Mouse (Mus musculus) limb, embryonic 12.5 days (tissue): ENCODE measurements at regions not wholly inside any gene's neighbourhood (a gene's known extent, or its start where the extent isn't known, plus 50 kb on each side); places are given as distances from the start of the nearest gene placed in this dataset.
"Not testable (repeated sequence)": the region's sequence is repeated elsewhere in the genome, so short reads cannot be mapped to it uniquely, and the experiment has no call there.

ENCODE experiments used
- ATAC-seq: fragments of 200-750 bp; cut with Nextera tagmentation; 2 replicates; pipeline ENCODE4 v1.8.0; 2017; ENCODE audit warnings: low read depth, moderate TSS enrichment; ENCODE audit not compliant: insufficient number of reproducible peaks, insufficient read depth, low FRiP score, low TSS enrichment
- H3K27ac ChIP-seq: fragments of 300-500 bp; sonication (generic); 2 replicates; pipeline ENCODE4 v1.5.1; 2016; ENCODE audit warnings: mild to moderate bottlenecking, moderate library complexity
- H3K27me3 ChIP-seq: fragments of 300-500 bp; sonication (generic); 2 replicates; pipeline ENCODE4 v1.6.1; 2016; ENCODE audit warnings: mild to moderate bottlenecking, moderate library complexity
- H3K36me3 ChIP-seq: fragments of 300-500 bp; sonication (generic); 2 replicates; pipeline ENCODE4 v1.6.1; 2016; ENCODE audit warnings: mild to moderate bottlenecking, moderate library complexity
- H3K4me1 ChIP-seq: fragments of 300-500 bp; sonication (generic); replicated peaks from 2 replicates; pipeline ENCODE4 v1.6.1; 2016
- H3K4me2 ChIP-seq: fragments of 300-500 bp; sonication (generic); 2 replicates; pipeline ENCODE4 v1.6.1; 2016; ENCODE audit warnings: mild to moderate bottlenecking, moderate library complexity
- H3K4me3 ChIP-seq: fragments of 300-500 bp; sonication (generic); replicated peaks from 2 replicates; pipeline ENCODE4 v1.5.1; 2016; ENCODE audit warnings: mild to moderate bottlenecking
- H3K9ac ChIP-seq: fragments of 300-500 bp; sonication (generic); replicated peaks from 2 replicates; pipeline ENCODE4 v1.6.1; 2016; ENCODE audit warnings: mild to moderate bottlenecking, moderate library complexity
- H3K9me3 ChIP-seq: fragments of 300-500 bp; sonication (generic); 2 replicates; pipeline ENCODE4 v1.6.1; 2016; ENCODE audit warnings: mild to moderate bottlenecking, moderate library complexity
- WGBS: fragments of 180-500 bp; shearing (Covaris S2); methylation state at CpG from one replicate; pipeline ENCODE4 v1.1.7; 2016; 5-methylcytosine and 5-hydroxymethylcytosine counted together

GRCm38 (mm10) chr12:114564329-114564728 is 1020.6 kb downstream of the Adam6a start:
- 73% methylated on average over 2 of the region's 2 CpGs for WGBS
- H3K27ac ChIP-seq, result no peak overlapping the region
- H3K4me1 ChIP-seq, result no peaks in the 10 kb centered on the region
- H3K9ac ChIP-seq, result no peak overlapping the region
- no peaks in the 10 kb centered on the region for H3K36me3 ChIP-seq
- H3K4me3 ChIP-seq, result no peak overlapping the region
- ATAC-seq, result no peak
- H3K4me2 ChIP-seq, result no peak overlapping the region
- no peaks in the 10 kb centered on the region for H3K27me3 ChIP-seq
- H3K9me3 ChIP-seq, result peaks cover 39% of the 10 kb centered on the region

- H3K27me3 ChIP-seq, result no peaks in the 10 kb centered on the region
- no peak overlapping the region for H3K4me2 ChIP-seq
- H3K4me3 ChIP-seq, result no peak overlapping the region
- no peak for ATAC-seq
- H3K27ac ChIP-seq, result no peak overlapping the region
- peaks cover 40% of the 10 kb centered on the region for H3K9me3 ChIP-seq
- no peak overlapping the region for H3K9ac ChIP-seq
- no peaks in the 10 kb centered on the region for H3K36me3 ChIP-seq
- 70% methylated on average over 1 of the region's 1 CpGs for WGBS
- no peaks in the 10 kb centered on the region for H3K4me1 ChIP-seq
Observed at GRCm38 (mm10) chr12:114583371-114583770, 1039.7 kb downstream of the Adam6a start.

GRCm38 (mm10) chr12:114587227-114587626 is 1043.5 kb downstream of the Adam6a start:
- Histone ChIP-seq H3K4me1 (no peaks in the 10 kb centered on the region), H3K27me3 (no peaks in the 10 kb centered on the region), H3K4me2 (no peak overlapping the region), H3K27ac (no peak overlapping the region), H3K36me3 (no peaks in the 10 kb centered on the region), H3K9ac (no peak overlapping the region), H3K4me3 (no peak overlapping the region), H3K9me3 (peaks cover 29% of the 10 kb centered on the region)
- ATAC-seq, result no peak
- 71% methylated on average over 2 of the region's 2 CpGs for WGBS

GRCm38 (mm10) chr12:114597672-114598071 is 1054.0 kb downstream of the Adam6a start:
- no peak overlapping the region for H3K4me3 ChIP-seq
- H3K9me3 ChIP-seq, result peaks cover 25% of the 10 kb centered on the region
- no peaks in the 10 kb centered on the region for H3K4me1 ChIP-seq
- H3K4me2 ChIP-seq, result no peak overlapping the region
- H3K9ac ChIP-seq, result no peak overlapping the region
- no peaks in the 10 kb centered on the region for H3K36me3 ChIP-seq
- no peak for ATAC-seq
- WGBS, result 81% methylated on average over 1 of the region's 1 CpGs
- no peak overlapping the region for H3K27ac ChIP-seq
- H3K27me3 ChIP-seq, result no peaks in the 10 kb centered on the region

GRCm38 (mm10) chr12:114609171-114609570 is 1065.5 kb downstream of the Adam6a start:
- Histone ChIP-seq H3K27ac (no peak overlapping the region), H3K36me3 (no peaks in the 10 kb centered on the region), H3K4me1 (no peaks in the 10 kb centered on the region), H3K9ac (no peak overlapping the region), H3K27me3 (no peaks in the 10 kb centered on the region), H3K9me3 (peaks cover 41% of the 10 kb centered on the region), H3K4me3 (no peak overlapping the region), H3K4me2 (no peak overlapping the region)
- no peak for ATAC-seq

- Histone ChIP-seq H3K4me3 (no peak overlapping the region), H3K9ac (no peak overlapping the region), H3K4me1 (no peaks in the 10 kb centered on the region), H3K27ac (no peak overlapping the region), H3K27me3 (no peaks in the 10 kb centered on the region), H3K9me3 (peaks cover 43% of the 10 kb centered on the region), H3K4me2 (no peak overlapping the region), H3K36me3 (no peaks in the 10 kb centered on the region)
- no peak for ATAC-seq
- 82% methylated on average over 2 of the region's 2 CpGs for WGBS
Observed at GRCm38 (mm10) chr12:114612108-114612507, 1068.4 kb downstream of the Adam6a start.

- Histone ChIP-seq H3K27me3 (no peaks in the 10 kb centered on the region), H3K9ac (no peak overlapping the region), H3K4me1 (no peaks in the 10 kb centered on the region), H3K27ac (no peak overlapping the region), H3K36me3 (no peaks in the 10 kb centered on the region), H3K9me3 (peaks cover 54% of the 10 kb centered on the region), H3K4me3 (no peak overlapping the region), H3K4me2 (no peak overlapping the region)
- no peak for ATAC-seq
- 70% methylated on average over 3 of the region's 3 CpGs for WGBS
Observed at GRCm38 (mm10) chr12:114615179-114615578, 1071.5 kb downstream of the Adam6a start.

GRCm38 (mm10) chr12:114615712-114616111 is 1072.0 kb downstream of the Adam6a start:
- WGBS, result 80% methylated on average over 1 of the region's 1 CpGs
- H3K27ac ChIP-seq, result no peak overlapping the region
- no peak overlapping the region for H3K4me2 ChIP-seq
- H3K9me3 ChIP-seq, result peaks cover 51% of the 10 kb centered on the region
- no peaks in the 10 kb centered on the region for H3K27me3 ChIP-seq
- H3K4me3 ChIP-seq, result no peak overlapping the region
- H3K4me1 ChIP-seq, result no peaks in the 10 kb centered on the region
- H3K36me3 ChIP-seq, result no peaks in the 10 kb centered on the region
- no peak overlapping the region for H3K9ac ChIP-seq
- no peak for ATAC-seq

GRCm38 (mm10) chr12:114641089-114641488 is 1097.4 kb downstream of the Adam6a start:
- no peak overlapping the region for H3K9ac ChIP-seq
- H3K4me2 ChIP-seq, result no peak overlapping the region
- H3K27ac ChIP-seq, result no peak overlapping the region
- no peak for ATAC-seq
- no peak overlapping the region for H3K4me3 ChIP-seq
- no peaks in the 10 kb centered on the region for H3K27me3 ChIP-seq
- 86% methylated on average over 1 of the region's 1 CpGs for WGBS
- peaks cover 18% of the 10 kb centered on the region for H3K9me3 ChIP-seq
- no peaks in the 10 kb centered on the region for H3K36me3 ChIP-seq
- no peaks in the 10 kb centered on the region for H3K4me1 ChIP-seq

- Histone ChIP-seq H3K4me3 (no peak overlapping the region), H3K9ac (no peak overlapping the region), H3K36me3 (no peaks in the 10 kb centered on the region), H3K27me3 (no peaks in the 10 kb centered on the region), H3K4me2 (no peak overlapping the region), H3K27ac (no peak overlapping the region), H3K9me3 (peaks cover 23% of the 10 kb centered on the region), H3K4me1 (no peaks in the 10 kb centered on the region)
- WGBS, result 89% methylated on average over 3 of the region's 3 CpGs
- ATAC-seq, result no peak
Observed at GRCm38 (mm10) chr12:114646372-114646771, 1102.7 kb downstream of the Adam6a start.

- H3K4me2 ChIP-seq, H3K36me3 ChIP-seq, H3K9ac ChIP-seq, ATAC-seq, H3K27ac ChIP-seq, H3K4me1 ChIP-seq, H3K4me3 ChIP-seq, H3K27me3 ChIP-seq: not testable (repeated sequence)
- H3K9me3 ChIP-seq, result peaks cover 14% of the 10 kb centered on the region; the same call in 1 of the 2 replicates
- WGBS, result 89% methylated on average over 1 of the region's 1 CpGs
Observed at GRCm38 (mm10) chr12:114650432-114651101, 1106.9 kb downstream of the Adam6a start.

- H3K9me3 ChIP-seq, ATAC-seq, H3K27ac ChIP-seq, H3K27me3 ChIP-seq, H3K4me3 ChIP-seq, H3K36me3 ChIP-seq, H3K4me2 ChIP-seq, H3K4me1 ChIP-seq, H3K9ac ChIP-seq: not testable (repeated sequence)
- 85% methylated on average over 2 of the region's 2 CpGs for WGBS
Observed at GRCm38 (mm10) chr12:114657134-114657533, 1113.4 kb downstream of the Adam6a start.
